Mouse (Mus musculus) CH12.LX (cell line): ENCODE measurements around the gene Prmt1.

Experiments used
- CTCF ChIP-seq, 2 experiments: IDR thresholded peaks in 1 of 2; conservative IDR thresholded peaks in 1 of 2; 2 replicates each; pipeline ENCODE4 v1.5.1; 2011 to 2012; ENCODE audit warnings: low read depth in 2 of 2, low read length in 2 of 2, improper control_type of control experiment in 1 of 2, inconsistent platforms in 1 of 2, mild to moderate bottlenecking in 1 of 2, moderate library complexity in 1 of 2
- MXI1 ChIP-seq: IDR thresholded peaks from 2 replicates; pipeline ENCODE4 v1.6.1; 2011; ENCODE audit warnings: mild to moderate bottlenecking, low read depth, low read length, improper control_type of control experiment
- RCOR1 ChIP-seq: conservative IDR thresholded peaks from 2 replicates; pipeline ENCODE4 v1.6.1; 2012; ENCODE audit warnings: low read depth, mild to moderate bottlenecking, inconsistent platforms, low read length, improper control_type of control experiment
- TCF12 ChIP-seq: IDR thresholded peaks from 2 replicates; pipeline ENCODE4 v1.6.1; 2014; ENCODE audit warnings: low read depth, mild to moderate bottlenecking, inconsistent platforms, low read length, improper control_type of control experiment
- USF1 ChIP-seq: IDR thresholded peaks from 2 replicates; pipeline ENCODE4 v1.6.1; 2014; ENCODE audit warnings: low read depth, mild to moderate bottlenecking, inconsistent platforms, low read length, improper control_type of control experiment

- TF ChIP-seq TCF12 = no peak
- TF ChIP-seq USF1 = no peak
- no peak for TF ChIP-seq MXI1
- TF ChIP-seq RCOR1 = no peak
- TF ChIP-seq CTCF (conservative IDR thresholded peaks at IDR 0.05 in 1 of 2, IDR thresholded peaks at IDR 0.05 in 1 of 2; ENCODE audit: low read depth in 2 of 2, low read length in 2 of 2) = no peak
Observed at GRCm38 (mm10) chr7:45000539-45001114, 14.3 kb upstream of the Prmt1 start.
